Mouse (Mus musculus): ENCODE measurements around the gene Ppm1m. TPM values are rescaled to one million over a fixed set of nuclear protein-coding genes. Genes with fewer than 3 reads are reported as not detected.

Ppm1m gene
- total and polyA plus RNA-seq, 3 experiments: 84.6 to 216 (median 135) TPM

- DNase-seq: peak; percentile 94
Observed at GRCm38 (mm10) chr9:106159784-106160301, 39.7 kb downstream of the Ppm1m start.

DNA sequence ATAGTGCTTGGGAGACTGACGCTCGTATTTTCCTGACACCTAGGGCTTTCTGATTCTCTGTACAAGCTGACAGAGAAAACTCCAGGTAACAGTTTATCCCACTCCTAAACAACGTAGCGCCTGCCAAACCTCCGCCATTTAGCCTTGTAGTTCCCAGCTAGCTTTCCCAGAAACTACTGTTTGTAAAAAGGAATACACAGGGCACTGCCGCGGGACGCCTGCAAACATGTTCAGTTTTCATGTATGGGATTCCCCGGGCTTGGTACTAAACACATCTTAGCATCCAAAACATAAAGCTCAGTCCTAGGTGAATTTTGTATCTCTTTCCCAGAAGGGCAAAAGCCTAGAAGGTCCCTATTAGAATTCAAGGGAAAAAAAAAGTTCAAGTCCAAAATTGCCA, 40.3 kb downstream of the Ppm1m start:
- DNase-seq: no peak

GRCm38 (mm10) chr9:106158037-106158491, 41.5 kb downstream of the Ppm1m start, which contains the start of gene Glyctk:
Gene Glyctk (minus strand): TSS chr9:106158138.
- DNase-seq: no peak

GRCm38 (mm10) chr9:106157623-106157925, 42.0 kb downstream of the Ppm1m start:
- no peak for DNase-seq

GRCm38 (mm10) chr9:106156921-106157622, 42.5 kb downstream of the Ppm1m start:
- DNase-seq: no peak

DNA sequence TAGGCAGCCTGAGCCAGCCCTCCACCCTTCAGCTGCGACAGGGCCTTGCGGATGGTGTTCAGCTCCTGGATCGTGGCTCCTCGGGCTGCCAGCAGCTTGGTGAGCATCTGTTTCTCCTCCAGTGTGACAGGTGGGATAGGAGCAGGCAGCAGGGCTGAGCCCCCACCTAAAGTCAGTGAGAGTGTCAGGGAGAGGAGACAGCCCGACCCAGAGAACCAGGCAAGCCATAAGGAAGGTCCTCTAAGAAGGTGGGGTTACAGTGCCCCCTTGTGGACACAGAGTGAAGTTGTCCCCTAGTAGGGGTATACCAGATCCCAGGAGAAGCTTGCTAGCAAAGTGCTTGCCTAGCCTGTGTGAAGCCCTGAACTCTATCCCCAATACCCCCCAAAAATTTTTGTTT, 43.1 kb downstream of the Ppm1m start:
- peak; percentile 51 for DNase-seq

- peak; percentile 90 for DNase-seq
Observed at GRCm38 (mm10) chr9:106154106-106154505, 45.4 kb downstream of the Ppm1m start.

GRCm38 (mm10) chr9:106149399-106149754, 50.2 kb downstream of the Ppm1m start:
- DNase-seq: no peak

DNA sequence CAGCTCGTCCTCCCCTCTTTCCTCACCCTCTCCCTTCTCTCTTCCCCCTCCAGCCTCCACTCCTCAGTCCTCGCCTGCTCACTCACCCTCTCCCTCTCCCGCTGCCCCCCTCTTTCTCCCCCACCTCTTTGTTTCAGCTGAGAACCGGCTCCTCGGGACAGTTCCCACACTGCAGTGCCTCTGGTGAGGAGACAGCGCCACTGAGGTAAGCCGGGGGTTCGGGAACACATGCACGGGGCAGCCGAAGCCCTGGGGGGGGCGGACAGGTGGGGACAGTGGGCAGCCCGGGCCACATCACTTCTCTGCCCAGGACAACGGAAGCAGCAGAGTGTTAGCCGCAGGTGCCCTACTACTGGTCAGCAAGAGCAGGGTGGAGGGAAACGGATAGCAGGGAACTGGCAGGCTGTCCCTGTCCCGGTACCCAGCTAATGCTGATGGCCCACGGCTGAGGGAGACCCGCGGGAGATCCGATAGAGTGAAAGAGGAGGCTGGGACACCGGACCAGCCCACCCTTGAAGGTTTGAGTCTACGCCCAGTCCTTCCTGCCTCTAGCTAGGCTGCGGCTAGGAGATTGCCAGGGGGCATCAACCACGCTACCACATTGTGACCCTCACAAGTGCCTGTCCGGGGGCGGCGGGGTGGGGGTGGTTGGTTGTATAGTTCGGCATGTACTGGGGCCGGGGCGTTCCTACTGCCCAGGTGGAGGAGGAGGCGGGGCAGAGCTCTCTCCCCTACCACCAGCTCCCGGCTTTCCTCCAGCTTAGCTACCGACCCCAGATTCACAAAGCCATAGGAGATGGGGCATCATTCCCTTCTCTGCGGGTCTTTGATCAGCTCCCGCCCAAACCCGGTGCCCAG, 50.8 kb downstream of the Ppm1m start:
- DNase-seq: no peak

- DNase-seq: no peak
Observed at GRCm38 (mm10) chr9:106147851-106148431, 51.6 kb downstream of the Ppm1m start.

- DNase-seq: no peak
Observed at GRCm38 (mm10) chr9:106147281-106147680, 52.3 kb downstream of the Ppm1m start.

DNA sequence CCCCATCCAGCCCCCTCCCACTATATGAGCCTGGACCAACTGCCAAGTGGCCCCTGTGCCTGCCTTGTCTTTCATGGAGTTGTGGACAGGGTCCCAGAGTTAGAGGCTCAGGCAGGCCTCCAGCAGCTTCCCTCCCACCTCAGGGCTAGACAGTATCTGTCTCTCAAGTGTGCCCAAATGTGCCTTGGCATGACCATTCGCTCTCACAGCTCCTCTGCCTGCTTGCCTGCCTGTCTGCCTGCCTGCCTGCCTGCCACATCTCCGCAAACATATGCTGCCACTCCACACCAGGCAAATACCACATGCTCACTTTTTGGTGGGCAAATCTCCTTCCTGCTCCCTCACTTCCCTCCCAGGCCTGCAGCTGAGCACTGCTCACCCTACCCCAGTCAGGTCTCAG, 54.0 kb downstream of the Ppm1m start:
- no peak for DNase-seq

Small RNA genes within 50 kb of the gene (microRNA-seq; reads per million reads assigned to microRNA genes)
- gene Mir135a-1: 0 reads per million in 2 experiments
- gene Mirlet7g: 110,905 to 143,569 reads per million in 2 experiments

Other genes starting within 250 kb of the Ppm1m start
- gene Col6a5, start 239.1 kb downstream of the Ppm1m start, total RNA-seq (2021): 1 to 10 TPM; 1.8 to 5.8 TPM
- gene Col6a5, start 239.1 kb downstream of the Ppm1m start, polyA plus RNA-seq (2012; rRNA removed): 0.30 and 0.36 TPM in 2 replicates
- under 1 TPM; 0.14 to 0.26 TPM for gene Col6a4, start 103.0 kb downstream of the Ppm1m start, total RNA-seq (2021)
- 0.03 and 0.31 TPM in 2 replicates for gene Col6a4, start 103.0 kb downstream of the Ppm1m start, polyA plus RNA-seq (2012; rRNA removed)
- 1 to 10 TPM; 2.5 to 3.3 TPM for gene Glyctk, start 41.6 kb downstream of the Ppm1m start, total RNA-seq (2021)
- gene Glyctk, start 41.6 kb downstream of the Ppm1m start, polyA plus RNA-seq (2012; rRNA removed): 2.5 and 3.2 TPM in 2 replicates
- gene Wdr82, start 28.8 kb downstream of the Ppm1m start, total RNA-seq (2021): 10 to 100 TPM; 66.8 to 75.8 TPM
- 50.5 and 67.4 TPM in 2 replicates for gene Wdr82, start 28.8 kb downstream of the Ppm1m start, polyA plus RNA-seq (2012; rRNA removed)
- gene Twf2, start 3.4 kb upstream of the Ppm1m start, total RNA-seq (2021): 100 to 1,000 TPM in 1 of 2 experiments, 10 to 100 TPM in 1; 75.8 to 128 TPM
- 121 and 125 TPM in 2 replicates for gene Twf2, start 3.4 kb upstream of the Ppm1m start, polyA plus RNA-seq (2012; rRNA removed)
- 1 to 10 TPM in 1 of 2 experiments, under 1 TPM in 1; 0.84 to 1.4 TPM for gene Tlr9, start 22.9 kb upstream of the Ppm1m start, total RNA-seq (2021)
- 2.5 and 2.7 TPM in 2 replicates for gene Tlr9, start 22.9 kb upstream of the Ppm1m start, polyA plus RNA-seq (2012; rRNA removed)
- gene Alas1, start 48.9 kb upstream of the Ppm1m start, total RNA-seq (2021): 1,000 to 10,000 TPM; 1,496 to 1,691 TPM
- gene Alas1, start 48.9 kb upstream of the Ppm1m start, polyA plus RNA-seq (2012; rRNA removed): 1,137 and 1,435 TPM in 2 replicates
- gene Poc1a, start 81.3 kb upstream of the Ppm1m start, total RNA-seq (2021): 1 to 10 TPM; 3.4 to 5.4 TPM
- 5.4 and 7.1 TPM in 2 replicates for gene Poc1a, start 81.3 kb upstream of the Ppm1m start, polyA plus RNA-seq (2012; rRNA removed)
- 10 to 100 TPM; 12.8 to 18.7 TPM for gene Dusp7, start 168.9 kb upstream of the Ppm1m start, total RNA-seq (2021)
- 40.2 and 46.7 TPM in 2 replicates for gene Dusp7, start 168.9 kb upstream of the Ppm1m start, polyA plus RNA-seq (2012; rRNA removed)
- gene Rpl29, start 229.7 kb upstream of the Ppm1m start, total RNA-seq (2021): 100 to 1,000 TPM; 391 to 419 TPM
- 183 and 201 TPM in 2 replicates for gene Rpl29, start 229.7 kb upstream of the Ppm1m start, polyA plus RNA-seq (2012; rRNA removed)
- 10 to 100 TPM; 12.2 to 16.9 TPM for gene Acy1, start 238.6 kb upstream of the Ppm1m start, total RNA-seq (2021)
- 11.0 and 14.8 TPM in 2 replicates for gene Acy1, start 238.6 kb upstream of the Ppm1m start, polyA plus RNA-seq (2012; rRNA removed)
- gene Abhd14b, start 247.7 kb upstream of the Ppm1m start, total RNA-seq (2021): 10 to 100 TPM; 32.6 to 46.6 TPM
- gene Abhd14b, start 247.7 kb upstream of the Ppm1m start, polyA plus RNA-seq (2012; rRNA removed): 144 and 175 TPM in 2 replicates
- gene Abhd14a, start 247.9 kb upstream of the Ppm1m start, total RNA-seq (2021): 10 to 100 TPM; 18.8 to 25.9 TPM
- 29.0 and 33.9 TPM in 2 replicates for gene Abhd14a, start 247.9 kb upstream of the Ppm1m start, polyA plus RNA-seq (2012; rRNA removed)